Mouse (Mus musculus) right cerebral cortex, adult 2 months (tissue): ENCODE measurements at regions not wholly inside any gene's neighbourhood (a gene's known extent, or its start where the extent isn't known, plus 50 kb on each side); places are given as distances from the start of the nearest gene placed in this dataset.
A peak's percentile ranks its signal among the peaks of the same experiment; 100 is the strongest.

Experiments used
- DNase-seq, 2 experiments: peaks; one replicate each; pipeline ENCODE4 v3.0.0; 2021 to 2022; ENCODE audit warnings: low spot score in 2 of 2

DNA sequence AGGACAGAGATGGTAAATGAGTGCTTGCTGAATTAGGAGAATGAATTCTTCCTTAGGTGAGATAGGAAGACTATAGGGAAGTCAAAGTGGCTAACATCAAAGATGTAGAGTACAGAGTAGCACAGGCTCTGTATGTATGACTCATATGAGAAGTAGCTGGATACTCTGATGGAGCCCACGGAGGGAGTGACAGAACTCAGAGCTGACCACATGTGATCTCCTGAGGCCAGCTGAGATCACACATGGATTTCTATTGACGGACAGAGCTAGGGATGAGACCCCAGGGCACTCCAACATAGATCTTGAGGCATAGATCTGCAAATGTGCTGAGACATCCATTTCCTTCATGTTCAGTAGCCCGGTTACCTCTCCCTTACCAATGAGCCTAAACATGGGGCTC lies 66.0 kb downstream of the Cops8 start:
- DNase-seq = no peak

DNA sequence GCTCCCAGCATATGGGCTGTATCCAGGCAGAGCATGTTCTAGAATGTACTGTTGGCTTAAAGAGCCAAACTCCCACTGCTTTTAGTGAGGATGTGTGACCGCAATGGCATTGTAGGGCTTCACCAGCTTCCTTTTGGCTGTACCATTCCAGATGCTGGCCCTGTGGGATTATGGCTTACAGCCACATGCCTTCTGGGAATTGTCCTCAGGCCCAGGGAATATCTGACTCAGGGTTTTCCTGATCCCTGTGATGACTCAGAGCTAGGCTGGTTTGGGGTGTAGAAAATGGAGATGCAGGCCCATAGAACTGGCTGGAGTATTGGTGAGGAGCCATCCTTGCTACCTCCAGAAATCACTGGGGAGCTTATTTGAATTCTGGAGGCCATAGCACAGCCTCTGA lies 66.5 kb downstream of the Cops8 start:
- no peak for DNase-seq

DNA sequence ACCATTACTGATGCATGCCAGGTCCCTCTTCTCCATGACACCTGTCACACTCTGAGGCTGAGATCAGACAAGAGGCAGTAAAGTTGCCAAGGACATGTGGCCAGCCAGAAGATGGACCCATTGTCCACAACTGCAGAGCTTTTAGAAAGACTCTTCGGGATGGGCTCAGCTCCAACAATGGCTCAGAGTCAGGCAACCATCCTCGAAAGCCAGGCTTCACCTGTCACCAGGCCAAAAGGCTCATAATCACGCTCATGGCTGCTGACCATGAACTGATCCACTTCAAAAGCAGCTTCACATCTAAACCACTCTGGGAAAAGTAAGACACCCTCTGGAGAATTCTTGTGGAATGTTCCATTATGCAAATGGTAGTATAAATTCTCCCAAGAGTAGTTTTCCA lies 67.6 kb downstream of the Cops8 start:
- no peak for DNase-seq

DNA sequence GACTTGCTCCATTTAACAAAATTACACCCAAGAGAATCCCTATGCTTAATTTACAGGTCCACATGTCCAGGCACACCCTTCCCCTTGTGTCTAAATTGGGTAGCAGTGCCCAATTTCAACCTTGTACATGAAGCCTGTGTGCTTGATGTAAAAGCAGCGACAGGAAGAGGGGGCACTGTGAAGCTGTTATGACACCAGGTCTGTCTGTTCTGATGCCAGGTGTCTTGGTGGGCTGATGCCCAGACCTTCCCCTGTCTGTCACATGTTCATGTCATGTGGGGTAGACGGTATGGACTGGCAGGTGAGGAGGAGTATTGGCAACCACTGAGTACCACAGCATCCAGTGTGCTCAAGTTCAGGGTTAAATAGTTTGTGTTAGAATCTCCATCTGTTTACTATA lies 71.0 kb downstream of the Cops8 start:
- no peak for DNase-seq

DNA sequence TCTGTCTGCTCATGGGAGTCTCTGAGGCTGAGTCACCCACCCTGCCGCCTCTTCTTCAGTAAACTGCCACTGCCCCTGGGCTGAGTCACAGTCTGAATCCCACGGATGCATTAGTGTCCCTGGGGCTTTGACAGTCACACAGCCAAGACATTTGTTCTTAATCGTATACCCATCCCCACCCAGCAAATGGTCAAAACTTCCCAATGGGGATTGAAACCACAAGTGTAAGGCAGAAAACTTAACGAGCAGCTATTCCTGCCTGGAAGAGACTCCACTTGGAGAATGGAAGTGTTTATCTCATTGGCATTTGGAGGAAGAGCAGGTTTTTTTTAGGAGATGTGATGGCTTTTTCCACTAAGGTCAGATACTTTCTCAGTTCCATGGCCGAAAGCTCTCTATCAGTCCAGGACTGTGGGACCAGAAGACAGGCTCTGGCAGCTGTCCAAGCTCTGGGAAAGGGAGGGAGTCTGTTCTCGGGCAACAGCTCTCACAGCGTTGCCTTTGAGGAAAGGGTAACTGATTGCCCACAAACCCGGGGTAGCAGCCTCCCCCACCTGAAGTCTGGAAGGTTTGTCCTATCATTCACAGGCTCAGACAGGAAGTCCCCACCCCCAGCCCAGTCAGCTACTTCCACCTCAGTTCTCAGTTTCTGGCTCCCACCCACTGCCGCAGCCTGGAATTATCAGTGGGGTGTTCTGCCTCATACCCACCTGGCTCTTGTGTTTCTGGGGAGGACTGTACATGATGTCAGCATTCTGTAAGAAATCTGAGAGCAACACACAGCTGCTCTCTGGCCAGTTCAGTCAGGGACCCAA lies 73.6 kb downstream of the Cops8 start:
- DNase-seq = peak; percentile 25 to 33

DNA sequence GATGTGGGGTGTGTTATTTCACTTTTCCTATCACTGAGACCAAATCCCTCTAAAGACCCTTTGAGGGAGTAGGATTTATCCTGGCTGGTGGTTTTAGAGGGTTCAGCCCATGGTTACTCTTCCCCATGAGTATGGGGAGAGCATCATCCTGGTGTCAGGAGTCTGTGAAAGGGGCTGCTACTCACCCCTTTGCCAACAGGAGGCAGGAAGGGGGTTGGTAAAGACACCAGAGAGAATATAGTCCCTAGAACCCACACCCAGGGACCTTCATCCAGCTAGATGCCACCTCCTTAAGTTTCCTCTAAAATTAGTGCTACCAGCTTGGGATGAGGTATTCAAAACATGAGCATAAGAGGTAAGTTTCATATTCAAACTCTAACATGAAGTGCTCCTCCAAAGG lies 74.4 kb downstream of the Cops8 start:
- DNase-seq = no peak

DNA sequence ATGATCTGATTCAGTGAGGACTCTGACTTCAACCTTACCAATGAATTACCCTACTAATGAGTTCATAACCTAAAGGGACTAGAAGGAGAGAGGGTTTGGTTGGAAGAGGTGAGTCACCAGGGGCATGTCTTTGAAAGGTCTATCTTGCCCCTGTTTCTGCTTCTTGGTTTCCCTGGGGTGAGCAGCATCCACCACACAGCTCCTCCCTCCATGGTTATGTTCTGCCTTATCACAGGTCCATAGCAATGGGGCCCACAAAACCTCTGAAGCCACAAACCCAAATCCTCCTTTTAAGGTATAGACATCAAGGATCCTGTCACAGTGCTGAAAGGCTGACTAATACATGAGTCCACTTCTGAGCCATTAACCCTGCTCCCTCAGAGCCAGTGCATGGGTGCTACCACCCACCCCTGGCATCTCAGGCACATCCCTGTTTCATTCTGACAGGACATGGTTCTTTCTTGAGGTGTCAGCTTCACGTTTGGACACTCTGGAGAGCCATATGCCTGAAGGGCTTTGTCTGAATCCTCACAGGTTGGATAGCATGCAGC lies 74.9 kb downstream of the Cops8 start:
- no peak for DNase-seq

DNA sequence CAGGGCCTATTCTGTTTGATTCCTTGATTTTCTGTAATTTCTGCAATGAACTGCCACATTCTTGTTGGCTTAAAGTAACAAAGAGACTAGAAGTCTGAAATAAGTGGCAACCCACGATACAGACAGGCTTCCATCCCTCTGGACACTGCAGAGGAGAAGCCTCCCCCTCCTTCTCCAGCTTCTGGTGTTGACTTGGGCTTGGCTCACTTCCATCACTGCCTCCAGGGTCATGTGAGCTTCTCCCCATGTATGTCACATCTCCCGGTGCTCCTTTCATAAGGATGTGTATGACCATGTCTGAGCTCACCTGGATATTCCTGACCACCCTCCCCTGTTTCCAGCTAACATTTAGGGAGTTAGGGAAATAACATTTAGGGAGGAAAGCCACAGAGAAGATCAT lies 75.6 kb downstream of the Cops8 start:
- no peak for DNase-seq

DNA sequence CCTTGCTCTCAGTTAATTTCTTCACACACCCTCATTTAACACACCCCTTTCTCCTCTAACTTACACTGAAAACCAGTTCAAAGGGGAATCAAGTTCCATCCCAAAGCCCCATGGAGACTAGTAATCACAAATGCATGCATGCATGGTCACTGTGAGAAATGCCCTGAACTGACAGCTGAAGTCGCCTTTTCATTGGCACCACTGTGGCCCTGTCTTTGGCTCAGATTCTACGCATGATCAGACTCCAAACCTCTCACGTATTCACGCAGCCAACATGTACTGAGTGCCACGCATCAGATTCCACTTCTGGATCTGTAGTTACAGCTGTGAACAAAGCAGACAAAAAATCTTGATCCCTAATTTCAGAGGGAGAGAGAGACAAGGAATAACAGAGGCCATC lies 85.3 kb downstream of the Cops8 start:
- DNase-seq = no peak

DNA sequence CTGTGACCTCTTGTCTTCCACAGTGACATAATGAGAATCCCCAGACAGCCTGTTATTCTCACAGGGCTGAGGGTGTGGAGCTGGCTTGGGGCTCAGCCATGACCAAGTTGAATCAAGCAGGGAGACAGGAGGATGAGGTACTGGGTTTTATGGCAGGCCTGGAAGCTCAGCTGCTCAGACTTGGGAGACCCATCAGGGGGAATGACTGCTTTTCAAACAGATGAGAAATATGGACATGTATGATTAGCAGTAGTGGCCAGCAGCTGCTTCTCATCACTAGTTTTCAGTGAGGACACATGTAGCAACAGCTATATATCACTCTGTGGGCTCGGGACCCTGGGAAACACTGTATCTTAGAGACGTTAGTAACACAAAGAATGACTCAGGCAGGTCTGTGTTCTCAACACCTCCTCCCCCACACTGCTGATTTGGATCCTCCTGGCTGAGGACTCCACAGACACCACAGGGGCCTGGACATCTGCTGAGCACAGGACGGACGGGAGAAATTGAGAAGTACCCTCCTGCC lies 87.9 kb downstream of the Cops8 start:
- peak; percentile 67 to 77 for DNase-seq

DNA sequence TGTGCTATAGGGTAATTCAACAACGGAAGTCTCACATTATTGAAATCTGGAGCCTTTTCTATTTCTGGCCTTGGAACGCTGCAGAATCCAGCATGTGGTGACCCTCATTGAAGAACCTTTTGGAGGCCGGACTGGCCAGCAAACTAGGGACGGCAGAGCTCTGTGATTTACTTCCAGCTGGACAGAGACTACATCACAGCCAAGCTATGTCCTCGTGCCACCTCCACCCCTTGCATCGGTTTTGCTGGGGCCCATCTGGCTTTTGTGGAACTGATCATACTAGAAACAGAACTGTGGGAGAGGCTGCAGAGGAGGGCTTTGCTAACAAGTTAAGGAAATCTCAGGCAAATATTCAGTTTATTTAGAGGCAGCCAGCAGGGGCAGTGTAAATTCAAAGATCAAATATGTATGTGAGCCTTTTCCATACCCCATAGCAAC lies 88.4 kb downstream of the Cops8 start:
- peak; percentile 55 to 59 for DNase-seq

DNA sequence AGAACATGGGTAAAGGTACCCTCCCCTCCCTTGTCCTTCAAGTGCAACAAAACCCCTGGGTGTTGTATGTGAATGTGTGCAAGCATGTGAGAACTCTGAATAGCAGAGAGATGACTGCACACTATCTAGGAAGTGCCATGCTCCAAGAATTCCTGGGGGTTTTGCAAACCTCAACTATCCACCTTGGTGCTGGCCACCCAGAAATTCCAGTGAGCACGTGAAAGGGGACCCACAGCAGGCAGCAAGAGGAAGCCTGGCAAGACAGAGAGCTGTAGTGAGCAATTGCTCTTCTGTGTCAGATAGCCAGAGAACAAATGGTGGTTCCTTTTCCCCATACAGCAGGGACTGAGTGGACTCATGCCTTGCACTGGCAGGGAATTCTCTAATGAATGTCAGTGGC lies 90.1 kb downstream of the Cops8 start:
- DNase-seq = no peak

DNA sequence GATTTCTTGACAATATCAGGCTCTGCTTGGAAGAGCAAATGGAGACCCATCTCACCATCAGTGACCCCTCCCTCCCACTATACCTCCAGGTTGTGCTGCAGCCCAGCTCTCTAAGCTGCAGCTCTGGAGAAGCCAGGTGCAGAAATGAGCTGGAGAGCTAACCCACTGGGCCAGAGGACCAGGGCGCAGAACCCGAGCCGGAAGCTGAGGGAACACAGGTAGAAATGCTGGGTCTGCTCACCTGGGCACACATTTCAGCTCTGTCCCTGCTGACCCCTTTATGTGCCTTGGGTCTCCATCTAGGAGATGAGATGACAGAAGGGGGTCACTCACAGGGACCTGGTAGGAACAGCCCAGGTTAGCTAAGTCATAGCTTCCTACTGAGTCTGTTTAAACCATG lies 92.0 kb downstream of the Cops8 start:
- DNase-seq = no peak

DNA sequence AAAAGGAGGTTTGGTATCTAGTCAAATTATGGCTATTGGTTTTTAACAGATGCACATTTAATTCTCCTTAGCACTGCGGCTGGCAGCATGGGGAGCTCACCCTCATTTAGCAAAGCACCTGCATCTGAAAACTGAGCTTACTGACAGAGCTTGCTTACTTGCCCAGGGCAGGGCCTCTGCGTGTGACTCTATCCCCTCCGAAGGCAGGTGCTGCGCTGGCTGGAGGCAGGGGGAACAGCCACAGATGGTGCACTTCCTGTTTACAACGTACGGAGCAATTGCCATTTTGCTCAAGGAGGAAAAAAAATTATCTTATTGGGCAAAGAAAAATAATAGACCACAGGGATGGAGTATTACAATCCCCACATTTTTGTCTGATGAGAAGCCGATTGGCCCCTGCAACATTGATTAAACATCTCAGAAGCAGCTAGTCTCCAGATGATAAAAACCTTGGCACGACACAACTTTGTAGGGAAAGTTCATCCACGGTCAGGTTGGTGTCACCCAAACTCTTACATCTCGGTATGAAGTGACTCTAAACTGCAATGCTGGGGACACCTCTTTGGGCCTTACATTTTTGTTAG lies 92.5 kb downstream of the Cops8 start:
- no peak for DNase-seq

DNA sequence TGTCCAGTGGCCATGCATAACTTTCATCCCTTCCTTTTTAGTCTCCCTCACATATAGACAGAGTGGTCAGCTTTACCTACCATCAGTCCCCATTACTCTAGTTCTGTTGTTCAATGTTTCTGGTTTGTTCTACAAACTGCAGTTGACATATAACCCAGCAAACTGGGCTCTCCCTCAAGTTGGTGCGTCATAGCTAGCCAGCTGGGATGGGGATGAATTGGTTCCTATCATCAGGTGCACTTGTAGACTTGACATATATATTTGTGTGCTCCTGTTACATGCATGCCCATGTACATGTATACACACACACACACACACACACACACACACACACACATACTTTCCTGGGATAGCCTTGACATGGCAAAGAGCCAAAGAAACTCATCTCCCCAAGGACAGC lies 93.2 kb downstream of the Cops8 start:
- DNase-seq = no peak

DNA sequence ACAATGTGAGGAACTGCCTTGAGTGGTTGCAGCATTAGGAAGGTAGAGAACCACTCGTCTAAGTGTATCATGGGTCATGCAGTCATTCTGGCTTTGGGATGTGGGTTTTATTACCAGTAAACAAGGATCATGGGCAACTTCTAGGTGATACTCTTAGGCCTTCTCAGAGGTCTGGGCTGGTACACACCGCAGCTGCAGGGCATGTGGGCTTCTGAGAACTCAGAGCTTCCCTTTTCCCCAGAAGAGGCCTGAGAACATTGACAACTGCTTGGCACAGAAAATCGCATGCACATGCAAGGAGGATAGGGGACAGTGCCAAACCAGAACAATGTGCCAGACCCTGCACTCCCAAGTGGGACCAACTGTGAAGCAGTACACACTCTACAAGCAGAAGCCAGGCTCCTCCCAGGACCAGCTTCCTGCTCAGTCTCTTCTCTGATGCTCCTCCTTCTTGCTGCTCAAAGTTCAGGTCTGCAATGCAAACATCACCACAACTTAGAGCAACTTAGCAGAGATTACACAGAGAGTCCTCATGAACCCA lies 94.3 kb downstream of the Cops8 start:
- DNase-seq = no peak

DNA sequence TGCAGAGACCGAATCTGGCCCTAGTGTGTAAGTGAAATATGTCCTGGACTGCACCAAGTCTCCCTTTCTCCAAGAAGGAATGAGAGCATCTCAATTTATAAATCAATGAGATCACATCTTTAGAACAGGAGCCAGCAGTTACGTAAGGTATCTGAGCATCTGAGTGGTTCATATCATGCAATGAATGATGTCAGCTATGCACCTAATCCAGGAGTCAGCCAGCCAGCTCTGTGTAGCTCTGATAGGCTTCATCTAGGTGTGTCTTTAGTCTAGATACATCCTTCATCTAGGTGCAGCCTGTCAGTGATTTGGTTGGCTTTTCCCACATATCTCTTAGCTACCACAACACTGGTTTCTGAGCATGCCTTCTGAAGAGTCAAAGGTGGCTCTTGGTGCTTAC lies 95.8 kb downstream of the Cops8 start:
- DNase-seq = no peak

DNA sequence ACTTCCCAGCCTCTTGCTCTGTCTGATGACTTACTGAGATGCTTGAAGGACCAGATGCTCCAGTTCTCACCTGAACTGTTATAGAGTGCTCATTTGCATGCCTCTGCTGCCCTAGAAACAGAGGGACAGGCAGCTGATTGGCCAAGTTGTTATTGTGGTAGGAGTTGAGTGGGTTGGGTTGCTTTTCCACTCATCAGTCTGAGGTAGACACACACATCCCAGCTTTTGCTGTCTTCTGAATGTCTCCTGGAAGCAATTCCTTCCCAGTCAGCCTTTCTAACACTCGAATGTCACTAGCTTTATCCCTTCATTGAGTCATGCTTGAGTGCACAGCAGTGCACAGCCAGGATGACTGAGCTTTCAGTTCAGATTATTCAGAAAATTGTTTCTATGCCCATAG lies 99.0 kb downstream of the Cops8 start:
- peak; percentile 27 to 31 for DNase-seq

DNA sequence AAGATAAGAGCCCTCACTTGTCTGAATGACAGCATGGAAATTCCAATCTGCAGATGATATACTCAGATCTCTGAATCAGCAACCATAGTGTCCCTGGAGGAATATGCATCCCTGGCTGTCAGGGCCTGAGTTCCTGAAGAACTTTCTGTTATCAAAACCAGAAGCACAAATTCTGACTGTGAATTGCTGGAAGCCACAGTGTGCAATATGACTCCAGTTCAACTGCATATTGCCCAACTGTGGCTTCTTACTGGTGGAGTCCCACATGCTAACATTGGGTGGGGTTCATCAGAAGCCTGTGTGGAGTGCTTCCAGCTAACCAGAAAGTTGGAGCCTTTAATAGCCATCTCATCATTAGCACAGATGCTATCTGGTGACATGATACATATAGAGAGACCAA lies 103.6 kb downstream of the Cops8 start:
- DNase-seq = no peak

DNA sequence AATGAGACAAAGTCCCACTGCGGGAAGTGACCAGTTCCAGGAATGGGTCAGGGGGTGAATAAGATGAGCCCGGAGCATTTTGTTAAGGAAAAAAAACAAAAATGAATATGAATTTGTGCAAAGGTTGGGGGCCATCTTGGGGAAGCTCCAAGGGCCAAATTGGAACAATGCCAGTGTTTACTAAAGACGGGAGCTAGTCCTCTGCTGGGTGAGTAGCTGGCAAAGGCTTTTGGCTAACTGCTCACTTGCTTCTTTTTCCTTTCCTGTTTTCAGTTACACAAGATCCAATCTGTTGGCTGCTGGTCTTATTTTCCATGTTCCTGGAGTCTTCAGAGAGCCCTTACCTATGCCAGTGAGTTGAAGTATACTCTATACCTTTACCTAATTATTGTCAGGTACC lies 107.0 kb downstream of the Cops8 start:
- DNase-seq = no peak

DNA sequence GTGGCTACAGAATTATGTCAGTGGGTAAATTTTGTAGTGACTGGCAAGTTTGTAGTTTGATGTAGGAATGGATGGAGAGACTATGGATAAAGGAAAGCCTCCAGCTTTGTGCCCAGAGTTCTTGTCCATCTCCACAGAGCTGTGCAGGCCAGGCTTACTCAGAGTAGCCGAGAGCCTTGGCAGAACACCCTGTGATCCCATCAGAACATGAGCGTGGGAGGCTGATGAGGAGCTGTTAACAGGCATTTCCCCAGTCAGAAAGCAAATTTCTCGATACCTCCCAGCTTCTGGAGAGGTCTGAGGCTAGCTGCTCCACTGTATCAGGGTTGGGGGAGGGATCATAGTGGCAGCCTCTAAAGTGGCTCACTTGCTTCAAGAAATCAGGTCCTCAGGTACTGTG lies 107.8 kb downstream of the Cops8 start:
- no peak for DNase-seq

DNA sequence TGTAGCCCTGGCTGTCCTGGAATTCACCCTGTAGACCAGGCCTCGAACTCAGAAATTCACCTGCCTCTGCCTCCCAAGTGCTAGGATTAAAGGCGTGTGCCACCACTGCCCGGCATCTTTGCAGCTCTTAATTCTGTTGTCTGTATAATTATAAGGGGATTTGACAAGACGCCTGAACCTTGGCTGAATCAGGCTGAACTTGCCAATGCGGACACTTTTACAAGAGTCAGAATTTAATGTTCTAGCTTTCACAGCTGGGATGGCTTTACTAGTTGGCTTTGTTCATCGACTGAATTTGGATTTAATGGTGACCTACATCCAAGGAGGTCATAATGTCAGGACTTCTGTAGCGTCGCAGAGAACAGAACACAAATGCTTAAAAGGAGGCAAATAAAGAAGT lies 108.3 kb downstream of the Cops8 start:
- no peak for DNase-seq
